Mouse (Mus musculus) heart, embryonic 11.5 days (tissue): ENCODE measurements at regions not wholly inside any gene's neighbourhood (a gene's known extent, or its start where the extent isn't known, plus 50 kb on each side); places are given as distances from the start of the nearest gene placed in this dataset.
A peak's percentile ranks its signal among the peaks of the same experiment; 100 is the strongest.

ENCODE experiments used
- ATAC-seq: fragments of 200-750 bp; cut with Nextera tagmentation; replicated peaks from 2 replicates; pipeline ENCODE4 v1.8.0; 2017; ENCODE audit warnings: moderate library complexity; ENCODE audit not compliant: insufficient number of reproducible peaks, low FRiP score, low TSS enrichment
- H3K27ac ChIP-seq: fragments of 300-500 bp; sonication (generic); 2 replicates; pipeline ENCODE4 v1.5.1; 2014; ENCODE audit warnings: mild to moderate bottlenecking, low read depth, low read length
- H3K27me3 ChIP-seq: fragments of 300-500 bp; sonication (generic); 2 replicates; pipeline ENCODE4 v1.6.1; 2014; ENCODE audit warnings: mild to moderate bottlenecking, low read length, mixed read lengths; ENCODE audit not compliant: control insufficient read depth, insufficient read depth
- H3K36me3 ChIP-seq: fragments of 300-500 bp; sonication (generic); 2 replicates; pipeline ENCODE4 v1.6.1; 2014; ENCODE audit warnings: mild to moderate bottlenecking, low read length, moderate library complexity, mixed read lengths; ENCODE audit not compliant: control insufficient read depth, insufficient read depth
- H3K4me1 ChIP-seq: fragments of 300-500 bp; sonication (generic); 2 replicates; pipeline ENCODE4 v1.6.1; 2014; ENCODE audit warnings: low read length; ENCODE audit not compliant: control insufficient read depth, insufficient read depth
- H3K4me2 ChIP-seq: fragments of 300-500 bp; sonication (generic); 2 replicates; pipeline ENCODE4 v1.6.1; 2014; ENCODE audit warnings: mild to moderate bottlenecking, moderate library complexity
- H3K4me3 ChIP-seq: fragments of 300-500 bp; sonication (generic); 2 replicates; pipeline ENCODE4 v1.5.1; 2014; ENCODE audit warnings: low read depth, low read length
- H3K9ac ChIP-seq: fragments of 300-500 bp; sonication (generic); 2 replicates; pipeline ENCODE4 v1.6.1; 2014; ENCODE audit warnings: mild to moderate bottlenecking, low read depth, low read length, moderate library complexity
- H3K9me3 ChIP-seq: fragments of 300-500 bp; sonication (generic); replicated peaks from 2 replicates; pipeline ENCODE4 v1.6.1; 2016; ENCODE audit warnings: low read length; ENCODE audit not compliant: control insufficient read depth
- WGBS: fragments of 180-500 bp; shearing (Covaris S2); extraction: QIAGEN DNeasy Blood & Tissue Kit; methylation state at CpG from one replicate; pipeline ENCODE4 v1.1.7; 2014; ENCODE audit not compliant: insufficient replicate concordance; 5-methylcytosine and 5-hydroxymethylcytosine counted together

DNA sequence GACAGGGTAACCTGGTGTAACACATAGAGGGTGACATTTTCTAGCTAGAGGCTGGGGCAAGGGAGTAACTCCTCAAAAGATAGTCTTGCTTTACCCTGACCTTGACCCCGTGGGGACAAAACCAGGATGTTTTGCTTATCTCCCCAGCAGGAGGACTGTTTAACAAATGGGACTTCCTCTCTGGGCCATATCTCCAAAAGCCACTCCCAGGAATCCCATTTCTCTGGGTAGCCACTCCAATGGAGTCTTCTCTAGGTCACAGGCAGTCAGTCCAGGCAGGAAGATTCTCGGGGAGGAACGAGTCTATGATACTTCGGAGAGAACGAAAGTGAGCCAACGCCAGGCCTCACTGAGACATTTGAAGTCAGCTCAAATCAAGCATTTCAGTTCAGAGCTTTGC, 396.0 kb upstream of the Mki67 start:
- Histone ChIP-seq H3K9me3 (no peaks in the 10 kb centered on the region), H3K9ac (no peak overlapping the region), H3K36me3 (no peaks in the 10 kb centered on the region), H3K4me2 (no peak overlapping the region), H3K27me3 (no peaks in the 10 kb centered on the region), H3K27ac (no peak overlapping the region), H3K4me3 (no peak overlapping the region), H3K4me1 (peaks cover 5% of the 10 kb centered on the region; the same call in 1 of the 2 replicates)
- 16% methylated on average over 6 of the region's 6 CpGs for WGBS
- no peak for ATAC-seq

DNA sequence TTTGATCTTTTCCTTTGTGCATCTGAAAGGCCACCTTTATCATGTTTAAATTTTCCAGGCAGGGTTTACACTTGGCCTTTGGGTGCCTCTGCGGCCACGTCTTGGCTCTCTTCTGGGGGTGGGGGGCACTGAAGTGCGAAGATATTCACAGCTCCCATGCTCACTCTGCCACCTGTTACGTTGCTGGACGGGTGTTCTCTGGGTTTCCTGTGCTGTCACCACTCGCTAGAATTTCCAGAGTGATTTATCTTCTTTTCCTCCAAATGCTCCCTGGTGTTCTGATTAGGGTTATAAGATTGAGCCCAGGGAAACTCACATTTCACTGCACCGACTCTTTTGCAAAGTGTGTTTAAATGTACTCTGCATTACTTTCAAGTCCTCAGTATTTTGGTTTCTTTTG, 404.8 kb upstream of the Mki67 start:
- ATAC-seq, result no peak
- H3K4me2 ChIP-seq, result no peak overlapping the region

DNA sequence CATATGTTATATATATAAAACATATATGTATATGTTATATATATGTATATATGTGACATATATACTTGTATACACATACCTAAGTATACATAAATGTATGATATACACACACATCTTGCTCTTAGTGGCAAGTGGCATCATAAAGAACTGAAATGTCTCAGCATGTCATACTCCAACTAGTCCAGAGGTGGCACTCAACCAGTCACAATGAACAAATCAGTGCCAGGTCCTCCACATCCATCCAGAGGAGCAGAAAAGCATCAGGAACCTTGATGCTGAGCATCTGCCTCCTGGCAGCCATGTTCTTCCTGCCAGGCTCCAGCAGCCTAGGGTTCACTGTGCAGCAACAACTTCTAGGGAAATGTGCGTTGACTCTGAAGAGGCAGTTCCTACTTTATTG, 405.2 kb upstream of the Mki67 start:
- no peak overlapping the region for H3K4me2 ChIP-seq
- WGBS, result 70% methylated on average over 1 of the region's 1 CpGs
- H3K9me3 ChIP-seq, result no peaks in the 10 kb centered on the region
- no peak overlapping the region for H3K27ac ChIP-seq
- no peak overlapping the region for H3K9ac ChIP-seq
- no peak for ATAC-seq
- H3K36me3 ChIP-seq, result no peaks in the 10 kb centered on the region
- H3K4me1 ChIP-seq, result peaks cover 3% of the 10 kb centered on the region; the same call in 1 of the 2 replicates
- H3K4me3 ChIP-seq, result no peak overlapping the region
- H3K27me3 ChIP-seq, result no peaks in the 10 kb centered on the region

More for the DNA sequence above, 404.8 kb upstream of the Mki67 start:
- H3K4me1 ChIP-seq, result peaks cover 3% of the 10 kb centered on the region; the same call in 1 of the 2 replicates
- H3K4me3 ChIP-seq, result no peak overlapping the region
- H3K27me3 ChIP-seq, result no peaks in the 10 kb centered on the region
- H3K9me3 ChIP-seq, result no peaks in the 10 kb centered on the region
- no peak overlapping the region for H3K27ac ChIP-seq
- no peak overlapping the region for H3K9ac ChIP-seq
- 24% methylated on average over 7 of the region's 7 CpGs for WGBS
- no peaks in the 10 kb centered on the region for H3K36me3 ChIP-seq

DNA sequence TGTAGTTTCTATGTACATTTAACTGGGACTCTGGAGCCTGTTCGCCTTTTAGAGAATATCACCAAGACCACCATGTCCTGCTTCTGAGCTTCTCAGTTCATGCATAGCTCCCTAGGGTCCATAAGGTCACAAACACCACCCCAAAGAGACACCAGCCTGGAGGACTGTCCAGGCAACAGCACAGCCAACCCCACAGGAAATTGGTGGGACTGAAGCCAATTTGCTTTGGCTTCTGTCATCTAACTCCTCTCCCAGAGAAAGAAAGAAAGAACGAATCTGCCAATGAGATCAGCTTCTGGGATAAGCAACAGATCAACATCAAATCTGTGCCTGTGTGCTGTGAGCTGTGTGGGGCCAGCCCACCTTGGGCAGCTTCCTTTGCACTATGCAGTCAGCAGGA, 408.6 kb upstream of the Mki67 start:
- no peak overlapping the region for H3K27ac ChIP-seq
- H3K36me3 ChIP-seq, result no peaks in the 10 kb centered on the region
- no peak overlapping the region for H3K9ac ChIP-seq
- peaks cover 1% of the 10 kb centered on the region; the same call in 1 of the 2 replicates for H3K4me1 ChIP-seq
- no peak overlapping the region for H3K4me2 ChIP-seq
- no peaks in the 10 kb centered on the region for H3K27me3 ChIP-seq
- no peaks in the 10 kb centered on the region for H3K9me3 ChIP-seq
- ATAC-seq, result no peak
- 74% methylated on average over 2 of the region's 2 CpGs for WGBS
- H3K4me3 ChIP-seq, result no peak overlapping the region

DNA sequence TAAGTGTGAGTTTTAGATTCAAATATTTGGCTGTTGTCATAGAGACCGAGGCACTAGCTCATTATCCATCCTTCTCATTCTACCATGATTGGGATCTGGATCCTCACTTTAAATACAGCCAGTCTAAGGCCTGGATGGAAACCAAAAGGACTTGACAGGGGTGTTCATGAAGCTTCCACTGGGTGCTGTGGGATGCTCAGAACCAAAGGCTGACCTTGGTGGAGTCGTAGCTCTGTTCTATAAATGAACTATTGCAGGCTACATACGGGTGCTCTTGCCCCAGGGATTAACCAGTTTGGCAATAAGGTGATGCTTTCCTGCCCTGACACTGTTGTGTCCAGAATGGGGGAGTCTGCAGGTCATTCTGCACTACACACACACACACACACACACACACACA, 410.2 kb upstream of the Mki67 start:
- ATAC-seq, result no peak
- WGBS, result 84% methylated on average over 3 of the region's 3 CpGs

DNA sequence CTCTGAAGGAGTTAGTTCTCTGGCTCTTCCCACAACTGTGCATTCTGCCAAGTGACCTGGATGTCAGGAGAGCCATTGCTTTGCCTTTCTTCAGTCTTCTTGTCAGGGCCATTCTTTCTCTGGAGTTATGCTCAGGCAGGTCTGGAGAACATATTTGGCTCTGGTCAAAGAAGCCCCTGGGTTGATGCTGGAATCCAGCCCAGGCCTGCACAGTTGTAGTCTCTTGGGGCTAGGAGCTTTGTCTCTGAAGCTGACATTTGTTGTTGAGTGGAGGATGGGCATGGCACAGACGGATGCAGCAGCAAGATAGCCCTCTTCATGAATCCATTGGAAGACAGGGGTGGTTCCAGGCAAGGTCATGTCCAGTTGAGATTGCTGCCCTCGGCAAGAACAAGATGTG, 411.4 kb upstream of the Mki67 start:
- H3K36me3 ChIP-seq, result no peaks in the 10 kb centered on the region
- WGBS, result 67% methylated on average over 2 of the region's 2 CpGs
- H3K4me1 ChIP-seq, result peaks cover 3% of the 10 kb centered on the region; the same call in 1 of the 2 replicates
- H3K27me3 ChIP-seq, result no peaks in the 10 kb centered on the region
- H3K9ac ChIP-seq, result no peak overlapping the region
- H3K4me2 ChIP-seq, result no peak overlapping the region
- no peak overlapping the region for H3K27ac ChIP-seq
- ATAC-seq, result no peak
- no peaks in the 10 kb centered on the region for H3K9me3 ChIP-seq
- H3K4me3 ChIP-seq, result no peak overlapping the region

More for the DNA sequence above, 410.2 kb upstream of the Mki67 start:
- H3K36me3 ChIP-seq, result no peaks in the 10 kb centered on the region
- no peak overlapping the region for H3K9ac ChIP-seq
- H3K27ac ChIP-seq, result no peak overlapping the region
- H3K4me3 ChIP-seq, result no peak overlapping the region
- no peaks in the 10 kb centered on the region for H3K27me3 ChIP-seq
- H3K9me3 ChIP-seq, result no peaks in the 10 kb centered on the region
- H3K4me2 ChIP-seq, result no peak overlapping the region
- H3K4me1 ChIP-seq, result peaks cover 3% of the 10 kb centered on the region; the same call in 1 of the 2 replicates

DNA sequence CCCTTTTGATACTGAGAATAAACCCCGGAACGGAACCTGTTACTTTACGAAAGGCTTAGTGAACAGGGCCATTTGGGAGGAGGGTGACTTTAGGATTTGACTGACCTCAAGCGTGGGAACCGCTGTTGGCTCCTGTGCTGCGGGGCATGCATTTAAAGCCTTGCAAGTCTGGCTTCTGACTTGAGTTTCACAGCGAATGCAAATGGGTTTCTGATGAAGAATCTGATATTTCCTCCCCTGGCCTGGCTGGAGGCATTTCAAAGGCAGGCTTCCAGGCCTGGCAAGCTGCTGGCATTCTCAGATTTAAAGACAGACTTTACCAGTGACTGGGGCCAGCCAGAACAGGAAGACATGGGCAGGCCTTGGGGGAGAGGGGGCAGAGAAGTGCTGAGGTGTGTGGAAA, 413.6 kb upstream of the Mki67 start:
- Histone ChIP-seq H3K27me3 (no peaks in the 10 kb centered on the region), H3K4me2 (peak overlapping the region; percentile 17), H3K36me3 (no peaks in the 10 kb centered on the region), H3K9me3 (no peaks in the 10 kb centered on the region), H3K4me3 (no peak overlapping the region), H3K9ac (no peak overlapping the region), H3K27ac (no peak overlapping the region), H3K4me1 (peaks cover 3% of the 10 kb centered on the region; the same call in 1 of the 2 replicates)
- 23% methylated on average over 7 of the region's 7 CpGs for WGBS
- ATAC-seq, result no peak

DNA sequence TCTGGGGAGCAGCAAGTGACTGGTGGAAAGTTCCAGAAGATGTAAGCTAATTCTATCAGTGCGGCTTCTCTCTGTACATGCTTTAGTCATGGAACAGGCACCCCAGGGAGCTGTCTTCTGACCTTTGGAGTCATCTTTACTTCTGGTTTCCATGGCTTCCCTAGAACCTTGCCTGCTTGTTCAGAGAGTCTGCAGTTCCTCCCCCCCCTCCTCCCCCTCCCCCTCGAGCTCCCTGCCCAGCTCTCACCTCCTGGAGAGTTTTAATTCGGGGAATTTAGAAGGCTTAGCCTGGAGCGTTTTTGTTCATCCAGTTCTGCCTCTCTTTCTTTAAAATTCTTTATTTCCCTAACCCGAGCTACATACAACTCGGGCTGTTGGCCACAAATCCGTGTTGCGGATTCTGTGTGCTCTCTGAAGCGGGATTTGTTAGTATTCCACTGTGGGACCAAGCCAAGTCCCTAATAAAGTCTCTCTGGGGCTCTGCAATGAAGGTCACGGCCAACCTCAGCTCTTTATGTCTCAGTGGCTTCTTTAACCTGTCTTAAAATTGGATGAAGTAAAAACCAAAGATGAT, 414.6 kb upstream of the Mki67 start:
- H3K4me2 ChIP-seq, result no peak overlapping the region
- no peak overlapping the region for H3K9ac ChIP-seq
- ATAC-seq, result no peak
- H3K4me3 ChIP-seq, result no peak overlapping the region
- WGBS, result 50% methylated on average over 10 of the region's 10 CpGs
- H3K36me3 ChIP-seq, result no peaks in the 10 kb centered on the region
- H3K4me1 ChIP-seq, result peaks cover 3% of the 10 kb centered on the region; the same call in 1 of the 2 replicates
- H3K9me3 ChIP-seq, result no peaks in the 10 kb centered on the region
- no peaks in the 10 kb centered on the region for H3K27me3 ChIP-seq
- H3K27ac ChIP-seq, result no peak overlapping the region

DNA sequence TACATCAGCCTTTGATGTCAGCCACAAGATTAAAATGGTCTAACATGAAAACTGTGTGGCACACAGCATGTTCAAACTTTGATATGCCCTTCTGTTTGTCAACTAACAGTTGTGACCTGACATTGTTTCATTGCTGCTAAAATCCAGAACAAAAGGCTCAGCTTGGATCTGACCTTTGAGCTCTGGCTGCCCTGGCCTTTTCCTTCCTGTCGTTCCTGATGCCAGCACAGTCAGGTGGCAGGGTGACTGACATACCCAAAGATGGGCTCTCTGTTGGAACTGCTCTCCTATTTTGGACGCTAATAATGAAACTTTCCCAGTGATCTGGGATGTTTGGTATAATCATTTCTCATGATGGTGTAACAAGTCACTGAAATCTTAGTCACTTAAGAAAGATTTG, 416.8 kb upstream of the Mki67 start:
- ATAC-seq, result no peak

More for the DNA sequence above, 416.8 kb upstream of the Mki67 start:
- no peaks in the 10 kb centered on the region for H3K27me3 ChIP-seq
- no peak overlapping the region for H3K9ac ChIP-seq
- H3K4me2 ChIP-seq, result no peak overlapping the region
- no peak overlapping the region for H3K4me3 ChIP-seq
- no peaks in the 10 kb centered on the region for H3K9me3 ChIP-seq
- H3K36me3 ChIP-seq, result no peaks in the 10 kb centered on the region
- 70% methylated on average over 2 of the region's 2 CpGs for WGBS
- H3K4me1 ChIP-seq, result peaks cover 3% of the 10 kb centered on the region; the same call in 1 of the 2 replicates
- no peak overlapping the region for H3K27ac ChIP-seq
